Mouse (Mus musculus): ENCODE results near the gene Ncaph2.

DNA sequence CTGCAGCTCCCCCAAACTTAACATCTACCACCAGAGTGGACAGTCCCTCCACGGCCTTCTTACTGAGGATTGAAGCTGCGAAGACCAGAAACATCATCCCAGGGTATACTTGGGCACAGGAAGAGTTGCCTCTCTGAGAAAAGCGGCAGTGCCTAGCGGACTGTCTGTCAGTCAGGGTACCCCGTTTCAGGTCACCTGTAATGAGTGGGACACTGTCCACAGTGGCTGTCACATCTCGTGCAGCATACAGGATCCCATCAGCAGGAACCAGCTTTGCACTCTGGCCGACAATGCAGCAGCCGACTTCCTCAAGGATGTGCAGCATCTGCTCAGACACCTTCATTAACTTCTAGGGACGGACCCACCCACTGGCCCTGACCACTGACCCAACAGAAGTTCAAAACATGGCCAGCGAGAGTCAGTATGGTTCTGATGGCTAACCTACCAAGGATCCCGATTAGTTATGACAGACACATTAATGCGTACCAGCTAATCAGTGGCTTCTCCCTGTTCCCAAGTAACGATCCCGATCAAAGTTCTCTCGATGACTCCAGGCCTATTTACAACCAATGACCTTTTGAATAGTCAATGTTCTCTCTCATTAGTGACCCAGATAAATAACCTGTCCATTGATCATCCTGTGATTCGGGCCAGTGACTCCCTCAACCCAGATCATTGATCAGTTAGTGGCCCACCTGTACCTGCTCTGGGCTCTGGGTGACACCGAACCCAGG is 19.4 kb downstream of the Ncaph2 start:
- TF ChIP-seq CTCF (IDR thresholded peaks at IDR 0.05; ENCODE audit: low read depth, low read length): no peak
- TF ChIP-seq POLR2A (IDR thresholded peaks at IDR 0.05; ENCODE audit: extremely low read depth, insufficient read depth, low read length): no peak
